Mouse (Mus musculus) midbrain, postnatal 0 days (tissue): ENCODE results near the gene Mapk8. TPM values are rescaled to one million over a fixed set of nuclear protein-coding genes. Genes with fewer than 3 reads are reported as not detected.

Experiments used
- ATAC-seq: fragments of 200-750 bp; cut with Nextera tagmentation; 2 replicates; pipeline ENCODE4 v1.8.0; 2017; ENCODE audit warnings: moderate number of reproducible peaks, mild to moderate bottlenecking, moderate TSS enrichment, moderate library complexity; ENCODE audit not compliant: low FRiP score
- DNase-seq: peaks from one replicate; pipeline ENCODE4 v3.0.0-alpha.2; 2015; ENCODE audit warnings: low spot score
- H3K27ac ChIP-seq: fragments of 300-500 bp; sonication (generic); 2 replicates; pipeline ENCODE4 v1.5.1; 2014; ENCODE audit warnings: low read depth, mild to moderate bottlenecking, low read length, mixed read lengths
- H3K27me3 ChIP-seq: fragments of 300-500 bp; sonication (generic); 2 replicates; pipeline ENCODE4 v1.6.1; 2014; ENCODE audit warnings: low read length, control low read depth, mixed read lengths; ENCODE audit not compliant: insufficient read depth
- H3K36me3 ChIP-seq: fragments of 300-500 bp; sonication (generic); 2 replicates; pipeline ENCODE4 v1.6.1; 2014; ENCODE audit warnings: low read length, control low read depth, mixed read lengths; ENCODE audit not compliant: insufficient read depth
- H3K4me1 ChIP-seq: fragments of 300-500 bp; sonication (generic); 2 replicates; pipeline ENCODE4 v1.6.1; 2014; ENCODE audit warnings: mild to moderate bottlenecking, control low read depth, antibody characterized with exemption, low read length, mixed read lengths; ENCODE audit not compliant: insufficient read depth
- H3K4me2 ChIP-seq: fragments of 300-500 bp; sonication (generic); 2 replicates; pipeline ENCODE4 v1.6.1; 2014; ENCODE audit warnings: low read depth, mild to moderate bottlenecking, low read length, mixed read lengths; ENCODE audit not compliant: poor library complexity, severe bottlenecking
- H3K4me3 ChIP-seq: fragments of 300-500 bp; sonication (generic); 2 replicates; pipeline ENCODE4 v1.5.1; 2014; ENCODE audit warnings: low read depth, mild to moderate bottlenecking, low read length, moderate library complexity
- H3K9ac ChIP-seq: fragments of 300-500 bp; sonication (generic); replicated peaks from 2 replicates; pipeline ENCODE4 v1.6.1; 2014; ENCODE audit warnings: mild to moderate bottlenecking, low read length, moderate library complexity, mixed read lengths; ENCODE audit not compliant: poor library complexity, severe bottlenecking
- H3K9me3 ChIP-seq: fragments of 300-500 bp; sonication (generic); 2 replicates; pipeline ENCODE4 v1.6.1; 2016; ENCODE audit warnings: low read length, control low read depth
- CTCF ChIP-seq: IDR thresholded peaks from 2 replicates; pipeline ENCODE4 v1.5.1; 2016; ENCODE audit warnings: antibody characterized with exemption, mild to moderate bottlenecking
- WGBS: fragments of 180-500 bp; shearing (Covaris S2); extraction: QIAGEN DNeasy Blood & Tissue Kit; methylation state at CpG from one replicate; pipeline ENCODE4 v1.1.7; 2014; 5-methylcytosine and 5-hydroxymethylcytosine counted together
- polyA plus RNA-seq: library from polyadenylated mRNA; unstranded; fragments of >200 nt; fragmentation: Nextera tagmentation; extraction: Ambion mirVana; gene quantifications from 2 replicates; pipeline ENCODE4 v1.2.1, GENCODE M21; 2015
- total RNA-seq: library from RNA; depleted of rRNA; stranded (reverse); fragments of >200 nt; gene quantifications from 2 replicates; pipeline ENCODE4 v1.2.3, GENCODE M21; 2014

Mapk8 gene
- total and polyA plus RNA-seq, 2 experiments from 2014 or later, result 32.6 to 102 TPM

- no peak for TF ChIP-seq CTCF
- no peak for ATAC-seq
These were observed 68.2 kb downstream of the Mapk8 start for GRCm38 (mm10) chr14:33378723-33379122.

GRCm38 (mm10) chr14:33377211-33377610 lies 69.7 kb downstream of the Mapk8 start:
- Histone ChIP-seq H3K4me2 (no peak overlapping the region), H3K36me3 (0 out of 2 replicates have a peak, but pooled peaks cover 6% of the 10 kb centered on the region), H3K9ac (no peak overlapping the region), H3K27me3 (no peaks in the 10 kb centered on the region), H3K27ac (no peak overlapping the region), H3K4me1 (no peaks in the 10 kb centered on the region), H3K4me3 (no peak overlapping the region), H3K9me3 (no peaks in the 10 kb centered on the region)
- ATAC-seq (no peak), DNase-seq (no peak)
- no peak for TF ChIP-seq CTCF
- WGBS, result 97% methylated on average over 3 of the region's 3 CpGs

More at GRCm38 (mm10) chr14:33378723-33379122, 68.2 kb downstream of the Mapk8 start:
- Histone ChIP-seq H3K4me3 (no peak overlapping the region), H3K4me1 (no peaks in the 10 kb centered on the region), H3K27me3 (no peaks in the 10 kb centered on the region), H3K4me2 (no peak overlapping the region), H3K36me3 (peaks cover 12% of the 10 kb centered on the region; the same call in 1 of the 2 replicates), H3K27ac (no peak overlapping the region), H3K9me3 (no peaks in the 10 kb centered on the region), H3K9ac (no peak overlapping the region)
- 54% methylated on average over 5 of the region's 5 CpGs for WGBS
- DNase-seq, result no peak

GRCm38 (mm10) chr14:33374089-33374488 lies 72.9 kb downstream of the Mapk8 start:
- Histone ChIP-seq H3K27ac (no peak overlapping the region), H3K4me3 (no peak overlapping the region), H3K4me2 (no peak overlapping the region), H3K27me3 (no peaks in the 10 kb centered on the region), H3K9me3 (no peaks in the 10 kb centered on the region), H3K36me3 (no peaks in the 10 kb centered on the region), H3K9ac (no peak overlapping the region), H3K4me1 (no peaks in the 10 kb centered on the region)
- TF ChIP-seq CTCF, result no peak
- ATAC-seq, result no peak
- DNase-seq, result no peak
- 89% methylated on average over 1 of the region's 1 CpGs for WGBS

- Histone ChIP-seq H3K4me3 (no peak overlapping the region), H3K9ac (no peak overlapping the region), H3K4me2 (no peak overlapping the region), H3K27ac (no peak overlapping the region), H3K4me1 (no peaks in the 10 kb centered on the region), H3K9me3 (no peaks in the 10 kb centered on the region), H3K27me3 (no peaks in the 10 kb centered on the region), H3K36me3 (no peaks in the 10 kb centered on the region)
- no peak for TF ChIP-seq CTCF
- 90% methylated on average over 1 of the region's 1 CpGs for WGBS
- DNase-seq, result no peak
- ATAC-seq, result no peak
These were observed 73.7 kb downstream of the Mapk8 start for GRCm38 (mm10) chr14:33373271-33373670.

GRCm38 (mm10) chr14:33371248-33371647 lies 75.7 kb downstream of the Mapk8 start:
- Histone ChIP-seq H3K4me3 (no peak overlapping the region), H3K9ac (no peak overlapping the region), H3K27ac (no peak overlapping the region), H3K4me2 (no peak overlapping the region), H3K36me3 (no peaks in the 10 kb centered on the region), H3K27me3 (no peaks in the 10 kb centered on the region), H3K9me3 (no peaks in the 10 kb centered on the region), H3K4me1 (0 out of 2 replicates have a peak, but pooled peaks cover 3% of the 10 kb centered on the region)
- DNase-seq (peak; percentile 80), ATAC-seq (peak; percentile 50; the same call in 1 of the 2 replicates)
- TF ChIP-seq CTCF, result peak; percentile 94
- 14% methylated on average over 3 of the region's 3 CpGs for WGBS

- 0 out of 2 replicates have a peak, but pooled peaks cover 3% of the 10 kb centered on the region for H3K4me1 ChIP-seq
- no peak overlapping the region for H3K9ac ChIP-seq
- no peaks in the 10 kb centered on the region for H3K9me3 ChIP-seq
- 19% methylated on average over 7 of the region's 7 CpGs for WGBS
- H3K4me3 ChIP-seq, result no peak overlapping the region
- no peaks in the 10 kb centered on the region for H3K27me3 ChIP-seq
- ATAC-seq, result no peak
- no peak for DNase-seq
- no peak overlapping the region for H3K27ac ChIP-seq
- TF ChIP-seq CTCF, result no peak
- H3K36me3 ChIP-seq, result no peaks in the 10 kb centered on the region
- no peak overlapping the region for H3K4me2 ChIP-seq
These were observed 76.9 kb downstream of the Mapk8 start for GRCm38 (mm10) chr14:33370056-33370455.
